Mouse (Mus musculus): ENCODE results near the gene Hspa8.

Hspa8 gene

DNA sequence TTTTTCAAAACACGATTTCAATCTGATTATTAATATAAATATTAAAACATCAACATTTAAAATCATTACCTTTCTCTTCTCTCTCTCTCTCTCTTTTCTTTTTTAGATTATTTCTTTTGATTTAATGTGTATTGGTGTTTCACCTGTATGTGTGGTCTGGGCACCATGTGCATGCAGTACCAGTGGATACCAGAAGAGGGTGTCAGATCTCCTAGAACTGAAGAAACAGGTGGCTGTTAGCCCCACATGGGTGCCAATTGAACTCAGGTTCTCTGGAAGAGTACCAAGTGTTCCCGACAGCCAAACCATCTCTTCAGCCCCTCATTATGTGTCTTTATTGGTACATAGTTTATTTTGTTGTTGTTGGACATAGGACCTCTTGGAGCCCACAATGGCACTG lies 11.1 kb downstream of the Hspa8 start:
- no peak for DNase-seq

DNA sequence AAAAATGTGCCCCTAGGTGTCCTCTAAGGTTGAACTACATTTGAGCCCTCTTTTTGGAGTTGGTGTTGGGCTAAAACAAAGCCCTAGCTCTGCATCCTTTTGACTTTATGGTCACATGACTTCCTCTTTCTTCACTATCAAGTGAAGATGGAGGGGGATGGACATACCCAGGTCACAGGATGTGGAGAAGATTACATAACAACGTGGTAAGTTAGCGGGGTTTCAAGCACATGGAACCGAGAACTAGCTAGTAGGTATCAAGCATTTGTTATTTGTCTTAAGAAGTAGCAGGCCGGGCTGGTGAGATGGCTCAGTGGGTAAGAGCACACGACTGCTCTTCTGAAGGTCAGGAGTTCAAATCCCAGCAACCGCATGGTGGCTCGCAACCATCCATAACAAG lies 13.3 kb downstream of the Hspa8 start:
- DNase-seq = no peak

DNA sequence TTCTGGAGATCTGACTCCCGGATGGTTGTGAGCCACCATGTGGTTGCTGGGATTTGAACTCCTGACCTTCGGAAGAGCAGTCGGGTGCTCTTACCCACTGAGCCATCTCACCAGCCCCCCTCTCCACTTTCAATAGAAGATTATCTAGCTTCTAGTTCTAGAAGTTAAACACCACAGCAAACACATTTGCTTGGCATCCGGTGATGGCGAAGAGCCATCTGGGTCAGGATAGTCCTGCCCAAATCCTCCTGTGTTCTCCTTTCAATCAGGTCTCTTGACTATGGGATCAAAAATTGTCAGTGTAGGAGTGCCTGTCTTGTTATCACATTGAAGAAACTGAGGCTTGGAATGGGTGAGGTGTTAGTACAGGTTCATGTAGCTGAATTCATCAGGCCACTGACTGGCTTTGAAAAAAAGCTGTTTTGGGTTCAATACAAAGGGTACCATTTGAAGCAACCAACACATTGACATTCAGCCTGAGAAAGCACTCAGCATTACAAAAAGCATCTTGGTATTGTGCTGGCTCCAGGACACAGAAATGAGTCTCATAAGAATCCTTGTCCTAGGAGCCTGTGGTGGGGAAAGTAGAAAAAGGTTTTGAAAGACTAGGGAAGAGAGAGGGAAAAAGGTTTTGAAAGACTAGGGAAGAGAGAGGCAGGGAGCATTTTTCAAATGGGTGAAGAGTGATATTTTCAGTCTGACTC lies 16.7 kb downstream of the Hspa8 start:
- DNase-seq = no peak

DNA sequence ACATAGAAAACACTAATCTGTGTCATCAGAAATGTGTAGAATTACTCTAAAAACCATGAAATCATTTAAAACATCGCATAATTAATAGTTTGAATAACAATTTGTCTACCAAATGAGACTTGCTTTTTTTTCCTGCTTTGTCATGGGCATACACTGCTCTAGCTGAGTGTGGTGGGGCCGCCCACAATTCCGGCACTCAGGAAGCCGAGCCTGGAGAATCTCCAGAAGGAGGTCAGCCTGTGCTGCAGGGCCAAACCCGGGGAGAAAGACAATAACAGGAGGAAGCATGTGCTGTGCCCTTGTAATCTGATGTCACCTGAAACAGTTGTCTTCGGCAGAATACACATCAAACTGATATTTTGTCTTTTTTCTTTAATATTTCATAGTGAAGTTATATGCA lies 24.8 kb downstream of the Hspa8 start:
- DNase-seq = no peak

GRCm38 (mm10) chr9:40827366-40827765 lies 26.6 kb downstream of the Hspa8 start:
- DNase-seq = no peak

DNA sequence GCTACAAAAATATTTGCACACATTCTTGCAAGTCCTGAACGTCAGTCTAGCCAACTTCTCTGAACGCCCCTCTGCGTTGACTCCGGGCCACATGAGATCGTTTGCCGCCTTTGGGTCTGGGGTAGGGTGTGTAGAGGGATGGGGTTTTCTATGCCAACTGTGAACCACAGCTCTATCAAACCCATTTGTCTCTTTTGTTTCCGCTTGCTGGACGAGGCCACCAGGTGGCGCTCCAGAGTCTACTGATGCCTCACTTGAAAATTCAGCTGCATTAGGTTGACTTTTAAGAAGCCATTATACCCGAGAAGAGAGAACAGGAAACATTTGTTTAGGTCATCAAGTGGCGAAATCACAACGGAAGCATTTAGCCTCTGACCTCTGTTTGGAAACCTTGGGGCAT lies 33.8 kb downstream of the Hspa8 start:
- peak; percentile 80 for DNase-seq

DNA sequence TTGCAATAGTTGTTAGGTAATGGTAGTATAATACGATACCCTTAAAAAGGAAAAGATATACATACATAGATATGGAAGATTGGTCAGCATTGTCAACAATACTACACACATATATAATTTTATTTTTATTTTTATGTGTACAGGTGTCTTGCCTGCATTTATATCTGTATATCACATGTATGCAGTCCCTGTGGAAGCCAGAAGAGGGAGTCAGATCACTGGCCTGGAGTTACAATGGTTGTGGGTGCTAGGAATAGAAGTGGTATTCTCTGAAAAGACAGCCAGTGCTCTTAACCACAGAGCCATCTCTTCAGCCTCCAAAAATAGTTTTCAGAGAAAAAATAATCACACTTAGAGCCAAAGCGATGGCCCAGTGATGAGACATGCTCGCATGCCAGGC lies 35.9 kb downstream of the Hspa8 start:
- no peak for DNase-seq

GRCm38 (mm10) chr9:40839662-40840061 lies 38.9 kb downstream of the Hspa8 start:
- no peak for DNase-seq

DNA sequence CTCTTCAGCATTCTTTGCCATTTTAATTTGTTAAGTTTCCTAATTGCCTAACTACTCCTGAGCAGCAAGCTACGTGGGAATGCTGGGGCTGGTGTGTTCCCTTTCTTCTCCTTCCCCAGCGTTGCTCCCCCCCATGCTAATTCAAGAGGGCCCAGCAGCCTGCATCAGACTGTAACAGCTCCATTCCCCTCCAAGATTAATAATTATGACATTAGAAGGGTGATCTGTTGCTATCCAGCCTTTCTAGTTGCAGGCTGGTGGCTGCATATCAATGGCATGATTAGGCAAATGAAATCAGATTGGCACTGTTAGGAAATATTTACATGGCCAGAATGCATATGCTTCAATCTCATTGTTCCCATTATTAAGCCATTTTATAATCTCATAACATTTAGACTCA lies 50.7 kb downstream of the Hspa8 start:
- DNase-seq = no peak

DNA sequence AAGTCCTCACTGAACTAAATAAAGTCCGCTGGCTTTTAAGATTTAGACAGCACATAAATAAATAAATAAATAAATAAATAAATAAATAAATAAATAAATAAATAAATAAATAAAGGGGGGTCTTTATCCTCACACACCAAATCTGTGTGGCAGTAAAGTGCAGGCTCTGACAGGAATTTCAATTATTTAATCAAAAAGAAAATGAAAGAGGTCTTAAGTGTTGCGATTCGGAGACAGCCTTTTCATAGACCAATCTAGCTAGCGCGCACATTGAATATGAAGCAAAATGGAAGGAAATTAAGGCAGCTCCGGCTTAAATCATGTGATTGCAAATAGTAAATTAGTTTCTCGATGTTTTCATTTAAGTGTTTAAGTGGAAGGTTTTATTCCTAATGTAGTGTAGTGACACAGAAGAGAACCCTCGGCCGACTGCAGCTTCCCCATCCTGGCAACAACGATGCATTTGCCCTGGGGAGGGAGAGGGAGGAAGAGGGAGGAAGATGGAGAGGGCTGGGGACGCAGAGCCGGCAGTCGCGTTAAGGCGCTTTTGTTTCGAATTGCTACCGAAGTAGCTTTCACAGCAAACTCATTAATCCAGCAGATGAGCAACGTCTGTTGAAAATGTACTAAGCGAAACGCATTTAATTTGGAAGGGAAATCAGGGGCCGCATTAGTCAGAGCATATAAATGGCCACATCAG lies 57.8 kb downstream of the Hspa8 start:
- DNase-seq = no peak

DNA sequence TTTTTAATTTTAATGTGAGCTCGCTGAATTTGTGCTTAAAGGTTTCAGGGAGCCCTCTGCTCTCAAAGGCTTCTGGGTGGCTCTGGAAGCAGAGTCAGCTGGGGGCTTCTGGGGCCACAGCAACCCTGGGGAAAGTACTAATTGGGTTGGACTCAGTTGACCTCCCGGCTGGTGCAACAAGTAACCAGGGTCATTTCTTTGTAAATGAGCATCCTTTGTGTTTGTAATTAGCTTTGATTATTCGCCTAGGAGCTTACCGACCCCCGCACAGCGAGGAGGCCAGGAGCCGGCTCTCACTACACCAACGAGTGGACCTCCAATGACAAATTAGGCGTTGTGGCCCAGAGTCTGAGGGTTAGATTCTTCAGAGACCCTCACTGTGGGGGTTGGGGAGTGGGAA lies 58.4 kb downstream of the Hspa8 start:
- no peak for DNase-seq

Data from lung, postnatal 14 days (tissue).